Mouse (Mus musculus) ES-Bruce4 (cell line): Measurements from ENCODE around the gene Plch1. TPM values are rescaled to one million over a fixed set of nuclear protein-coding genes. Genes with fewer than 3 reads are reported as not detected.

Source experiments
- H3K27ac ChIP-seq: 2 replicates; pipeline ENCODE4 v1.5.1; 2012; ENCODE audit warnings: low read length, inconsistent platforms; ENCODE audit not compliant: insufficient read depth
- H3K27me3 ChIP-seq: 2 replicates; pipeline ENCODE4 v1.6.1; 2012; ENCODE audit warnings: mild to moderate bottlenecking, low read length, inconsistent platforms; ENCODE audit not compliant: control insufficient read depth, poor library complexity, insufficient read depth, severe bottlenecking
- H3K36me3 ChIP-seq: 2 replicates; pipeline ENCODE4 v1.6.1; 2012; ENCODE audit warnings: inconsistent platforms, mild to moderate bottlenecking, low read length, moderate library complexity; ENCODE audit not compliant: control insufficient read depth, poor library complexity, insufficient read depth, severe bottlenecking
- H3K4me1 ChIP-seq: one replicate; pipeline ENCODE4 v1.8.1; 2011; ENCODE audit warnings: low read length; ENCODE audit not compliant: control insufficient read depth, insufficient read depth
- H3K4me3 ChIP-seq: 2 replicates; pipeline ENCODE4 v1.5.1; 2011; ENCODE audit warnings: low read depth, mild to moderate bottlenecking, low read length
- H3K9ac ChIP-seq: 2 replicates; pipeline ENCODE4 v1.6.1; 2012; ENCODE audit warnings: low read depth, mild to moderate bottlenecking, inconsistent platforms; ENCODE audit not compliant: poor library complexity, severe bottlenecking
- H3K9me3 ChIP-seq: replicated peaks from 2 replicates; pipeline ENCODE4 v1.6.1; 2012; ENCODE audit warnings: mild to moderate bottlenecking, low read length, inconsistent platforms; ENCODE audit not compliant: control insufficient read depth, poor library complexity, insufficient read depth, severe bottlenecking
- CTCF ChIP-seq: IDR thresholded peaks from one replicate; pipeline ENCODE4 v1.8.1; 2011; ENCODE audit warnings: low read depth, low read length
- EP300 ChIP-seq: IDR thresholded peaks from 2 replicates; pipeline ENCODE4 v1.6.1; 2011; ENCODE audit warnings: low read depth, low read length; ENCODE audit not compliant: insufficient read depth
- POLR2A ChIP-seq: IDR thresholded peaks from one replicate; pipeline ENCODE4 v1.8.1; 2011; ENCODE audit warnings: low read length; ENCODE audit not compliant: insufficient read depth
- polyA plus RNA-seq: library from polyadenylated mRNA; stranded (reverse); fragments of >200 nt; gene quantifications from 2 replicates; pipeline ENCODE4 v1.2.4, GENCODE M21; 2011; ENCODE audit warnings: low read depth; ENCODE audit not compliant: missing spikeins, insufficient read depth, insufficient read length

The Plch1 gene
- polyA plus RNA-seq, 1 experiment, result 6.8 TPM

GRCm38 (mm10) chr3:63800685-63801084, 98.6 kb downstream of the Plch1 start:
- no peak overlapping the region for H3K9ac ChIP-seq
- H3K4me1 ChIP-seq, result no peaks in the 10 kb centered on the region
- no peaks in the 10 kb centered on the region for H3K36me3 ChIP-seq
- H3K9me3 ChIP-seq, result no peaks in the 10 kb centered on the region
- H3K4me3 ChIP-seq, result no peak overlapping the region
- no peak for TF ChIP-seq EP300
- no peaks in the 10 kb centered on the region for H3K27me3 ChIP-seq
- no peak overlapping the region for H3K27ac ChIP-seq

DNA sequence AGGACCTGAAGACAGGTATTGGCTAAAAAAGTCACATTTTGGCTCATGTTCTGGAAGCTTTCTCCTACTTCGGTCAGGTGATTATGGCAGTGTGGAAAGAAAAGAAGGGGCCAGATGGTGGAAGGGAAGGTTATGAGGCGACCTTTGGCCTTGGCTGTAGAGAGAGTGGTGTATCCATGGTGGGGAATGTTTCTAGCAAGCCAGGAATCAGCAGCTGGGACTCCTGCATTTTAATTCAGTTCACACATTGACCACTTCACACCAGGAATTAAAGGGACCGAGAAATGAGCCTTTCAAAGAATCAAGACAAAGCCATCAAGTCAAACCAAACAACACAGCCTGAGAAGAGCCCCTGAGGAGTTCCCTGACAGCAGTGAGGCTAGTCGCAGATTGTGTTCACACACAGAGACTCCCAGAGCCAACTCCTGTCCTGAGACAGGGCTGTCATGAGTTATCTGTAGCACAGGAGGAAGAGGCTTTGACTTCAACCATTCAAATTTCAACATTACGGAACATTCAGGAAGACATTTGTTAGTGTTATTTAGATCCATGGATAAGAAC, 112.4 kb downstream of the Plch1 start:
- Histone ChIP-seq H3K36me3 (no peaks in the 10 kb centered on the region), H3K27me3 (no peaks in the 10 kb centered on the region), H3K9me3 (no peaks in the 10 kb centered on the region), H3K4me3 (no peak overlapping the region), H3K4me1 (no peaks in the 10 kb centered on the region), H3K27ac (no peak overlapping the region), H3K9ac (no peak overlapping the region)
- TF ChIP-seq POLR2A (no peak), EP300 (no peak), CTCF (no peak)

DNA sequence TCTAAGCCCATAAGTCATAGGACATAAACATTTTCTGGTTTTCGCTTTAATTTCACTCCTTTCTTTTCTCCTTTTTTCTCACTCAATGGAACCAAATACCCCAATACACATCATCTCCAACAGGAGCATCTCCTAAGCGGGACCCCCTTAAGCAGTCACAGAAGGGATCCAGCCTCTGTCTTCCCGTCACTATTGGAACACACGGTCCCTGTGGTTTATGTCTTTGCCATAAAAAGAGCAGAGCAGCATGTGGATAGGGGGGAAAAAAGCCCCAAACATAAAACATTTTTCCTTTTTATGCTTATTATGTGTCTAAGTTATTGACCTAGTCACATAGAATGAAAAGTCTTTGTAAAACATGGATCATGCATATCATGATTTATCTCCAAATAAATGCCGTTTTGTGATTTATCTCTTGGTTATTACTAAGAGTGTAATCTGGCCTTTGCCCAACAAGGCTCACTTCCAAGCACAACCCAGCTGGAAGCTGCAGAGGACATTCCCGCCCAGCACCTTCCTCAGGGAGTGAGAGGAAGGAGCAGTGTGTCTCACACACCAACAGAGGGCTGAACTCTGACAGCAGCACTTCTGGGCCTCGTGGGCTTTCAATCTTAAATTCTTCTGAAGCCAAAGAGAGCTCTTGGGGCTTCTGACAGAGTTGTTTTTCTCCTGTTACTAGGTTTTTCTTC, 126.5 kb downstream of the Plch1 start:
- Histone ChIP-seq H3K27me3 (no peaks in the 10 kb centered on the region), H3K4me3 (no peak overlapping the region)
- TF ChIP-seq POLR2A, result no peak
- TF ChIP-seq CTCF, result no peak
- TF ChIP-seq EP300, result no peak

GRCm38 (mm10) chr3:63760821-63761220, 138.5 kb downstream of the Plch1 start:
- TF ChIP-seq POLR2A (no peak), EP300 (no peak), CTCF (no peak)
- no peaks in the 10 kb centered on the region for H3K27me3 ChIP-seq
- no peaks in the 10 kb centered on the region for H3K9me3 ChIP-seq
- H3K36me3 ChIP-seq, result no peaks in the 10 kb centered on the region
- H3K9ac ChIP-seq, result no peak overlapping the region
- no peaks in the 10 kb centered on the region for H3K4me1 ChIP-seq
- H3K27ac ChIP-seq, result no peak overlapping the region
- H3K4me3 ChIP-seq, result no peak overlapping the region

More for the DNA sequence above, 126.5 kb downstream of the Plch1 start:
- Histone ChIP-seq H3K4me1 (no peaks in the 10 kb centered on the region), H3K9me3 (no peaks in the 10 kb centered on the region), H3K9ac (no peak overlapping the region), H3K27ac (no peak overlapping the region), H3K36me3 (no peaks in the 10 kb centered on the region)

- no peaks in the 10 kb centered on the region for H3K9me3 ChIP-seq
- H3K9ac ChIP-seq, result no peak overlapping the region
- H3K4me1 ChIP-seq, result no peaks in the 10 kb centered on the region
- H3K27ac ChIP-seq, result no peak overlapping the region
- no peaks in the 10 kb centered on the region for H3K27me3 ChIP-seq
- no peak for TF ChIP-seq CTCF
- H3K36me3 ChIP-seq, result no peaks in the 10 kb centered on the region
- no peak overlapping the region for H3K4me3 ChIP-seq
These were observed 159.2 kb downstream of the Plch1 start for GRCm38 (mm10) chr3:63740073-63740472.

- Histone ChIP-seq H3K27me3 (no peaks in the 10 kb centered on the region), H3K27ac (no peak overlapping the region), H3K4me3 (no peak overlapping the region), H3K36me3 (no peaks in the 10 kb centered on the region), H3K9me3 (no peaks in the 10 kb centered on the region), H3K4me1 (no peaks in the 10 kb centered on the region), H3K9ac (no peak overlapping the region)
- TF ChIP-seq EP300, result no peak
- no peak for TF ChIP-seq POLR2A
- TF ChIP-seq CTCF, result no peak
These were observed 170.9 kb downstream of the Plch1 start for GRCm38 (mm10) chr3:63728325-63728724.
